Mouse (Mus musculus) C2C12 (cell line): ENCODE results near the gene Rhbdd3. TPM values are rescaled to one million over a fixed set of nuclear protein-coding genes. Genes with fewer than 3 reads are reported as not detected.

Experiments
- H3K27me3 ChIP-seq: one replicate; pipeline ENCODE4 v1.6.1; 2011; ENCODE audit not compliant: control insufficient read depth, insufficient read depth, insufficient read length
- H3K36me3 ChIP-seq: one replicate; pipeline ENCODE4 v1.6.1; 2011; ENCODE audit not compliant: control insufficient read depth, insufficient read depth
- H3K4me3 ChIP-seq: one replicate; pipeline ENCODE4 v1.5.1; 2011; ENCODE audit warnings: mild to moderate bottlenecking, control low read depth; ENCODE audit not compliant: poor library complexity, insufficient read depth, severe bottlenecking
- H3K79me2 ChIP-seq: one replicate; pipeline ENCODE4 v1.6.1; 2011; ENCODE audit not compliant: control insufficient read depth, insufficient read depth
- H3K79me3 ChIP-seq: one replicate; pipeline ENCODE4 v1.6.1; 2011; ENCODE audit warnings: low read depth, control low read depth
- H3ac ChIP-seq: one replicate; pipeline ENCODE3; 2011; ENCODE audit warnings: low read depth; ENCODE audit not compliant: control insufficient read depth, insufficient read length
- CEBPB ChIP-seq: IDR thresholded peaks from one replicate; pipeline ENCODE4 v1.6.1; 2011; ENCODE audit warnings: low read depth, mild to moderate bottlenecking, control low read depth, moderate library complexity
- CTCF ChIP-seq: IDR thresholded peaks from one replicate; pipeline ENCODE4 v1.5.1; 2011; ENCODE audit not compliant: control insufficient read depth, insufficient read depth, insufficient read length
- FOSL1 ChIP-seq: IDR thresholded peaks from one replicate; pipeline ENCODE4 v1.8.0; 2011; ENCODE audit warnings: mild to moderate bottlenecking, low read length; ENCODE audit not compliant: poor library complexity, insufficient read depth, severe bottlenecking
- MAX ChIP-seq: IDR thresholded peaks from one replicate; pipeline ENCODE4 v1.6.1; 2011; ENCODE audit warnings: mild to moderate bottlenecking, control low read depth
- MYOD1 ChIP-seq: IDR thresholded peaks from one replicate; pipeline ENCODE4 v1.6.1; 2011; ENCODE audit warnings: low read depth; ENCODE audit not compliant: control insufficient read depth, insufficient read length
- MYOG ChIP-seq: IDR thresholded peaks from one replicate; pipeline ENCODE4 v1.6.1; 2011; ENCODE audit not compliant: control insufficient read depth, insufficient read length; ENCODE audit errors: extremely low read depth
- USF1 ChIP-seq: IDR thresholded peaks from one replicate; pipeline ENCODE4 v1.6.1; 2011; ENCODE audit warnings: low read depth, mild to moderate bottlenecking, control low read depth, moderate library complexity
- polyA plus RNA-seq: library from polyadenylated mRNA; unstranded; fragments of >200 nt; fragmentation: generic; extraction: Trizol; gene quantifications from one replicate; pipeline ENCODE4 v1.2.1, GENCODE M21; 2012; ENCODE audit warnings: missing spikeins

Rhbdd3 gene
- polyA plus RNA-seq, 1 experiment: 12.0 TPM

DNA sequence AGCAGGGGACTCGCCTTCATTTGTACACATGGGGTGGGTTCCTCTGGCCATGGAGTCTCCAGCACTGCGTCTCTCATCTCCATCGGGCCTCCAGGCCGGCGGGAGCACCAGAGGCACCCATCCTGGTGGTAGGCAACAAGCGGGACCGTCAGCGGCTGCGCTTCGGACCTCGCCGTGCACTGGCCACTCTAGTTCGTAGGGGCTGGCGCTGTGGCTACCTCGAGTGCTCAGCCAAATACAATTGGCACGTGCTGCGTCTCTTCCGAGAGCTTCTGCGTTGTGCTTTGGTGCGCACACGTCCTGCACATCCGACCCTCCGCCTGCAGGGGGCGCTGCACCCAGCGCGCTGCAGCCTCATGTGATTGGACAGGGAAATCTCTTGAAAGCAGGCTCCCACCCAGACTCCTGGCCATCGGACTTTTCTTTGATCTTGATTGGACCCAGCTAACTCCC lies 39.0 kb upstream of the Rhbdd3 start:
- Histone ChIP-seq H3ac (no peak overlapping the region), H3K79me2 (peaks cover 28% of the 10 kb centered on the region), H3K27me3 (no peaks in the 10 kb centered on the region), H3K36me3 (peaks cover 16% of the 10 kb centered on the region), H3K4me3 (no peak overlapping the region), H3K79me3 (peaks cover 16% of the 10 kb centered on the region)
- TF ChIP-seq CTCF (peak; percentile 69), FOSL1 (no peak)

DNA sequence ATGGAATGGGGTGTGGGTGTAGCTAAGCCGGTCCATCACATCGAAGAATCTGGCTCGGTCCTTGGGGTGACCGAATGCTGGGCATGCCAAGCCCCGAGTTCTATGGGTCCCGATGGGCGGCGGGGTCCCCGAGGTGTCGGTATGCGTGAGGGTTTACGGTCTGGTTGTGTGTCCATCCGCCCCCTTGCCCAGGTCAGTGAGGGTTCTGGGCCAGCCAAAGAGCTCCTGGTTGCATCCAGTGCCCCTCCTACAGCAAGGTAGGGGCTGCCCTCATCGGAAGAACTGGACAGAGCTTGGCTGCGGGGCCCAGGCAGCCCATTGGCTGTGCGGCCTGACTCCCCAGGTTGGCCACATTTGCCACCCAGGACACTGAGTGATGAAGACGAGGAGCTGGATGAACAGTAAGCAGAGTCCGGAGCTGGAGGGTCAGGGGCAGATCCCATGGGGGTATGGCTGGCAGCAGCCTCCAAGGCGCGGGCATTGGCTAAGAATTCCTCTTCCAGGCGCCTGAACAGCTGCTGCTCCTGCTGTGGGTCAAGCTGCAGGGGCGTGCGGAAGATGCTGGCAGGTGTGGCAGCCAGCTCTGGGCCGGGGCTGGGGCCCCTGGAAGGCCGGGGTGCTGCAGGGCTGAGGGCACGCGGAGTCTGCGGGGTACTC lies 37.8 kb upstream of the Rhbdd3 start:
- Histone ChIP-seq H3K4me3 (no peak overlapping the region), H3K27me3 (no peaks in the 10 kb centered on the region), H3K36me3 (peaks cover 16% of the 10 kb centered on the region), H3K79me3 (peaks cover 16% of the 10 kb centered on the region), H3K79me2 (peaks cover 31% of the 10 kb centered on the region), H3ac (no peak overlapping the region)
- no peak for TF ChIP-seq USF1
- TF ChIP-seq MYOD1: peak; percentile 43

DNA sequence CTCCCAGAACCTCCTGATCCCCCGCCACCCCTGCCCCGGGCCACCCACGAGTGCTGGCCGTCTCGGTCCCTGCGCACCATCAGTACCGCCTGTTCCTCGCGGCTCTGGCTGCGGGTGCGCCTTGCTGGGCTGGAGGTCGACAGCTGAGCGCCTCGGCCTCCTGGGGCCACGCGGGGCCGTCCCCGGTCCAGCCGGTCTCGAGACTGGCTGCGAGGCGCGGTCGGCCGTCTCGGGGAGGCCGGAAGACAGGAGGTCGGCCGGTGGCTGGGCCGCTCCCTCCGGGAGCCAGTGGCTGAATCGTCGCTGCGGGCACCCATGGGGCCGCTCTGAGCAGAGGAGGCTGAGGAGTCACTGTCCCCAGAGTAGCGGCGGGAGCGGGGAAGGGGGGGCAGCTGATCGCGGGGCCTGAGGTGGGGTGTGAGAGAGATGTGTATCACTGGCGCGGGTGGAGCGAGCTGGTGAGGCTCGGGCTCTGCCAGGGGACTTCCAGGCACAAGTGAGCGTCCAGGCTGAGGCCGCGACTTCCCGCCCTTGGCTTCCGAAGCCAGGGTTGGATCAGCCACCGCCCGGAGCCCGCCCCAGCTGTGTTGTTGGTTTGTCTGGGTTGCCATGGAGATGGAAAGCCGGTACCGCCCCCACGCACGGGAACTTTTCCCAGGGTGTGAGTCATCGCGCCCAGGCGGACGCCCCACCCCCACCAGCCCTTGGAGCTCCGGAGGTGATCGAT lies 37.1 kb upstream of the Rhbdd3 start:
- no peaks in the 10 kb centered on the region for H3K27me3 ChIP-seq
- no peak for TF ChIP-seq USF1
- peak; percentile 85 for TF ChIP-seq MAX
- peak overlapping the region; percentile 18 for H3K4me3 ChIP-seq
- peaks cover 31% of the 10 kb centered on the region for H3K79me2 ChIP-seq
- peak overlapping the region; percentile 47 for H3ac ChIP-seq
- H3K79me3 ChIP-seq: peaks cover 16% of the 10 kb centered on the region
- peaks cover 16% of the 10 kb centered on the region for H3K36me3 ChIP-seq

DNA sequence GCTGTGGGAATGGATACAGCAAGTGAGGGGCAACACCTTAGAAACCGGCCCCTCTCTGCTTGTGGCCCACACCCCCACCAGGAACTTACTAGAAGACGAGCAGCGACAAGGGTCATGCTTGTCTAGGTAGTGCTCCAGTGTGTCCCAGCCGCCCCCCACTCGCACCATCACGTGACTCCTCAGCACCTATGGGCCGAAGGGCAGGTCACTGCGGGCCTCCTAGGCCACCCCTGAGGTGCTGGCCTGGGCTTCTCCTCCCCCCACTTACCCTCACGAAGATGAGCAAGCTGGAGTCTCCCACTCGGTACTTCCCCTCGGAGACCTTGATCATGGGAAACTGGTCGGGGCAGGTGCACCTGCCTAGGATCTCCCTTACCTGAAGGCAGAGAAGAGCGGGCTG lies 36.4 kb upstream of the Rhbdd3 start:
- Histone ChIP-seq H3K27me3 (no peaks in the 10 kb centered on the region), H3K36me3 (peaks cover 16% of the 10 kb centered on the region), H3K4me3 (no peak overlapping the region), H3ac (no peak overlapping the region), H3K79me2 (peaks cover 31% of the 10 kb centered on the region), H3K79me3 (peaks cover 16% of the 10 kb centered on the region)
- TF ChIP-seq USF1 (peak; percentile 14), FOSL1 (no peak)

DNA sequence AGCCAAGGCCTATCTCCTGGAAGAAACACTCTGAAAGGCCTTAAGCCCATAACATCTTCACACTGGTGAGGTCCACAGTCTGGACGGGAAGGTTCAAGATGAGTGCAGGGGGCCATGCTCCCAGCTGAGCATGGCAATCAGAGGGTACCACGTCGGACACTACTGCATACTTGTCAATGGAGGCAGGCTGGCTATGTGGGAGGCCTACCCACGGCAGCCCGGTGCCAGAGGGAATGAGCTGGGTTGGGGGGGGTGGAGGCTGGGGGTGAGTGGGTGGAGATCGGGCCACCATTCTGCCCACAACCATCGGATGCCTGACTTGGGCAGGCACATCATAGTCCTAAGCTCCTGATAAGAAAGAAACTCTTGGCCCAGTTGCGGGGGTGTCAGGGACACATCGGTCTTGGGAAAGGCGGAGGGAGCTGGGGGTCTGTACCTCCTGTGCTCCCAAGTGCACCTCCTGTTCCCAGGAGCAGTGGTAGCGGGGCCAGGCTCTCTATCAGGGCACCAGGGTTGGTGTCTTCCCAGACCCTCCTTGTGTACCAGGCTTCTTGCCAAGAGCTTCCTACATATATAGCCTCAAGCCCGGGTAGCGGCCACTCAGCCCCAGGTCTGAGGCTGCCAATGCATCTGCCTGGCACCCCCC lies 35.7 kb upstream of the Rhbdd3 start:
- Histone ChIP-seq H3K27me3 (no peaks in the 10 kb centered on the region), H3K79me2 (peaks cover 31% of the 10 kb centered on the region), H3K4me3 (no peak overlapping the region), H3K79me3 (peaks cover 16% of the 10 kb centered on the region), H3ac (no peak overlapping the region), H3K36me3 (peaks cover 19% of the 10 kb centered on the region)
- TF ChIP-seq MAX: no peak
- TF ChIP-seq FOSL1: no peak
- TF ChIP-seq CTCF: no peak
- TF ChIP-seq USF1: no peak
- no peak for TF ChIP-seq MYOG
- TF ChIP-seq MYOD1: no peak
- TF ChIP-seq CEBPB: no peak

DNA sequence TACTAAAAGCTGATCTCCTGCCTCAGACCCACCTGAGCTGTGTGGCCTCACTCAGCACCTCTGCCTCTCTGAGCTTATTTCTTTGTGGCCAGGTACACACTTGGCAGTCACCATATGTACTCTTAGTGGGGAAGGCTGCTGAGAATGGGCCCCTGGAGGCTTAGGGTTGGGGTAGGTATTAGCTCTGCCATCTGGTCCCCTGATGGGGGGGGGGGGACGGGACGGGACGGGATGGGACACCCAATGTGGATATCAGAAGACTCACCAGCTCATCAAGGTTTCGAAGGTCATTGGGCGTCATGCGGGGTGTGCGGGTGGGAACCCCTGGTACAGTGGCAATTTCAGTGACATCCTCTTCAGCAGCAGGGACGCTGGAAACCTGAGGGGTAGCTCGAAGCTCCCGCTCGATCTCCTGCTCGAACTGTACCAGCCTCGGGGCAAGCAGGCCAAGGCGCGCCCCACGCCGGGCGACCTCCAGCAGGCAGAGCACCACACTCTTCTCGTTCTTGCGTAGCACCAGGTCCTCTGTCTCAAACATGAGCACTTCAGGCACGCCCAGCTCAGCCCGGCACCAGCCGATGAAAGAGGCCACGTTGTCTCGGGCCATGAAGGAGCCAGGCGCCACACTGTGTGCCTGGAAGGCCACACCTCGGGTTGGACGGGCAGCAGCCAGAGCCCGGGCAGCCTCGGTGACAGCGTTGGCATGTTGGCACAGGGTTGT lies 35.0 kb upstream of the Rhbdd3 start:
- TF ChIP-seq MYOG (no peak), MYOD1 (no peak), CTCF (no peak), CEBPB (no peak), USF1 (no peak), MAX (no peak), FOSL1 (no peak)
- H3K27me3 ChIP-seq: no peaks in the 10 kb centered on the region

More for the DNA sequence above, 35.0 kb upstream of the Rhbdd3 start:
- H3ac ChIP-seq: peak overlapping the region; percentile 98
- H3K79me2 ChIP-seq: peaks cover 31% of the 10 kb centered on the region
- H3K36me3 ChIP-seq: peaks cover 26% of the 10 kb centered on the region
- H3K4me3 ChIP-seq: no peak overlapping the region
- H3K79me3 ChIP-seq: peaks cover 16% of the 10 kb centered on the region
